Mouse (Mus musculus) megakaryocyte, adult 5-6 weeks (primary cell): ENCODE results near the gene Morn3. TPM values are rescaled to one million over a fixed set of nuclear protein-coding genes. Genes with fewer than 3 reads are reported as not detected.
A peak's percentile ranks its signal among the peaks of the same experiment; 100 is the strongest.

Experiments used
- ATAC-seq: 2 replicates; pipeline ENCODE4 v1.8.0; 2016; ENCODE audit warnings: mild to moderate bottlenecking, inconsistent platforms; ENCODE audit not compliant: poor library complexity, severe bottlenecking
- total RNA-seq, 2 experiments: library from RNA; stranded (forward) in 1 of 2; stranded (reverse) in 1 of 2; fragments of 153-499, 151-499 nt in 1 of 2; fragments of 221-1000, 200-1000 nt in 1 of 2; gene quantifications; 2 replicates each; pipeline versions ENCODE4 v1.2.3 to v1.2.4; 2015 to 2017

The Morn3 gene
- total RNA-seq, 2 experiments from 2014 or later = not detected

DNA sequence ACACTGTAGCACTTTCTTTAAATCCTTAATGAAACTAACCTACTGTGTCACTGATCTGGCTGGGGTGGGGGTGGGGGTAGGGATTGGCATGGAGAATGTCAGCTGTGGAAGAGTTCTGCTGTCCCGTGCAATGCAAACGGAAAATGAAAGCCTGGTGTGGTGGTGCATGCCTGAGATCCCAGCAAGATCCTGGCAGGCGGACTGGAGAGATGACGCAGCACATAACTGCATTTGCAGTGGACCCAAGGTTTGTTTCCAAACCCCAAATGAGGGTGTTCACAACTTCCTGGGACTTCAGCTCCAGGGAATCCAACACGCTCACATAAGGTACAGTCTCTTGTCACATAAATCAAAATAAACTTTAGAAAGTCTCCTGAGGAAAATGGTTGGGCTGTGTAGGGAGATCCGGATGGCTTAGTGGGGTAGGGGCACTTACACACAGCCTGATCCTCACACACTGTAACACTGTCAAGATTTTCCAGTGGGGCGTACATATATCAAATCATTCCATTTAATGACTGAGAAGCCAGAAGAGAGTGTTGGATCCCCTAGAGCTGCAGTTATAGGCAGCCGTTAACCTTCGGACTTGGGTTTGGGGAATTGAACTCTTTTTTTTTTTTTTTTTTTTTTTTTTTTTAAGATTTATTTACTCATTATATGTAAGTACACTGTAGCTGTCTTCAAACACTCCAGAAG lies 14.0 kb upstream of the Morn3 start:
- no peak for ATAC-seq

DNA sequence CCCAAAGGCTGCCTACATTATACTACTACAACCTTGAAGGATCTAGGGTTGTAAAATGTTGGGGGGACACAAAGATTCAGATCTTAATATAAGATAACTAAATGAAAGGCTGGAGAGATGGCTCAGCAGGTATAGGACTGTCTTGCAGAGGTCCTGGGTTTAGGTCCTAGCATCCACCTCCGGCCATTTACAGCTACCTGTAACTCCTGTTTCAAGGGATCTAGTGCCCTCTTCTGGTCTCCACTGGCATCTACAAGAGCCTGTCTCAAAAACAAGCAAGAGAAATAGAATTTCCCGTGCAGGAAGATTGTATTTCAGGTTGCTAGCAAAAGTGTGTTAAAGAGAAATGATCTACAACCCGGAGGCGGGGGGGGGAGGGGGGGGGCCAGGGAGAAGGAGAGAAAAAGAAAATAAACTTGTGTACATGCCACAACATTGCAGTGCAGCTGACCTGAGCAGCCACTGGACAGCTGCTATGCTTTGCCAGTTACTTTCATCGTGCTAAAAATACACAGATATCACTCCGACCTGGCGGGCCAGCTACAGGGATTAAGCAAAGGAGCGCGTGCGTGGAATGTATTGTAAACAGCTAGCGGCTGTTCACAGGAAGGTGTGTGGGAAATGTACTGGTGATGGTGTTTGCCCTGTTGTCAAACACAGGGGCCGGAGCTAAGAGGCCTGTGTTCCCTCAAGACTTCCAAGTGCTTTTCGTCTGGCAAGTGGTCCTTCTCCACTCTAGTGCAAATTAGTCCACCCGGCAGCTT lies 13.1 kb upstream of the Morn3 start:
- ATAC-seq = no peak

GRCm38 (mm10) chr5:123058251-123059102 lies 11.7 kb upstream of the Morn3 start:
- ATAC-seq = no peak

GRCm38 (mm10) chr5:123057366-123058250 lies 10.8 kb upstream of the Morn3 start:
- peak; percentile 96 for ATAC-seq

- no peak for ATAC-seq
These were observed 4.9 kb upstream of the Morn3 start for GRCm38 (mm10) chr5:123051736-123052135.

DNA sequence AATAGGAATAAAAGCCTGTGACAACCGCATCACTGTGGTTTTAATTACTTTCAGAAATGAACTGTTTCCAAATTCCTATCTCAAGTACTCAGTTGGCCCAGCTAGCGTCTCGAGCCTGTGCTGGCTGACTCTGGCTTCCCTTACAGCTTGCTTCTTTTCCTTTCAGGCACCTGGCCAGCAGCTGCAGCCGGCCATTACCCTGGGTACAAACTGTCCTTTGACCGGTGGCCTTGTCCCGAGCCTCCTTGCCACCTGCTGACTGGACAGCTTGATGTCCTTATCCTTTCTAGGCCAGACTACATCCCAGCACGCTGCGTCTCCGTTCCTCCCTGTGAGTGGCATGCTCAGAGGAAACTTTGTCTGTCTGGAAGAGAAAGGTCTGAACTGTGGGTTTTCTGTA lies 4.1 kb upstream of the Morn3 start:
- no peak for ATAC-seq

DNA sequence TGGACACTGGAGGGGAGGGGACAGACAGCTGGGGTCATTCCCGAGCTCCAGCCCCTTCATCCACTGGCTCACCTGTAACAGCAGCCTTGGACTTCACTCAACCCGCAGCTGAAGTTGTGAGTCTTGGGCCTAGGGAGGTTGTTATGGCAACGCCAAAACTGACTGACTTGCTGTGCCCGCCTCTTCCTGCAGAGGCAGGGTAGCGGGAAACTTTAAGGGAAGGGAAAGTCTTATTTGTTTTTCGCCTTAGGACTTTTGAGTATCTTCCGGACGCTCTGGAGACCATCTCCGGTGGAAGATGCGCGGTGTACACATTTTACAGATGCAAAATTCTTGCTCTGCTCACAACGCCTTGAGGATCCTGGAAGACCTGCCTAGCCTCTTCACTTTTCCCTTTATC lies 2.5 kb upstream of the Morn3 start:
- peak; percentile 82 for ATAC-seq

DNA sequence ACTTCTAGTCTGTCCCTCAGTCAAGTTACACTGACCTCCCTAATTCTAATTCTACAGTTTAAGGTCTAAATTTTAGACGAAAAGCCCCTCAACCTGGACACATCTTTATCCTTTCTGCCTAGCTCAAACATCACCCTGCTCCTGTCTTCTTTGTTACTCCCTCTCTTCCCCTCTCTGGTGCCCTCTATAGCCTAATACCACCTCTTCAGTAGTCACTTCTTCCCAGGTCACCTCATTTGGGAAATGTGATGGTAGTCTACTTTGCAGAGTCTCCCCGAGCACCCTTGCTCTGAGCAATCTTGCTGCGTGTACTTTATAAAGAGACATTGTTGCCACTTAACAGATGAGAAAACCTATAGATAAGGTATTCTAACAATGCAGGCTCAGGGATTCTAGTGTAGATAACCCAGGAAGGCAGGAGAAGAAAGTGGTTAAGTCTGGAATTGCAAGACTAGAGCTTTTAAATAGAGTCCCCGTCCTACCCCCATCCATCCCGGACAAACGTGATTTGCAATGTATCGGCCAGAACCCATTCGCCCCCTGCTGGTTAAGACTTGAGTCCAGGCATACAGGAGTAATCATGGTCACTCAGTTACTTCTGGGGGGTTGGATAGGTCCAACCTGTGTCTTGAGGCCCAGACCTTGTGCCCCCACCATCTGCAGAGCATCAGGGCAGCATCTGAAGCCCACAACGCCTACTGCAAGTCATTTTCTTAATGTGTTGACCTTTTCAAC lies 1.1 kb downstream of the Morn3 start:
- ATAC-seq = peak; percentile 72

DNA sequence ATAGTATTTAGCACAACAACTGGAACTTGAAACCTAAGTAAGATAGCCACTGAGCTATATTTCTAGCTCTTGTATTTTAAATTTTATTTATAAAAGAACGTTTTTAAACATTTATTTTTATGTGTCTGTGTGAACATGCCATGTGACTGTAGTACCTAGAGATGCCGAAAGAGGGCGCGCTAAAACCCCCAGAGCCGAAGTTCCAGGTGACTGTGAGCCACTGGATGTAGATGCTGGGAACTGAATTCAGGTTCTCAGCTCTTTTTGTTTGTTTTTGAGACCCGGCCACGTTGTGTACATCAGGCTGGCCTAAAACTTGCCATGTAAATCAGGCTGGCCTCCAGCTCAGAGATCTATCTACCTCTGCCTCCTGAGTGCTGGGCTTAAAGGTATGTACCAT lies 3.0 kb downstream of the Morn3 start:
- no peak for ATAC-seq

- no peak for ATAC-seq
These were observed 6.0 kb downstream of the Morn3 start for GRCm38 (mm10) chr5:123040796-123041195.

DNA sequence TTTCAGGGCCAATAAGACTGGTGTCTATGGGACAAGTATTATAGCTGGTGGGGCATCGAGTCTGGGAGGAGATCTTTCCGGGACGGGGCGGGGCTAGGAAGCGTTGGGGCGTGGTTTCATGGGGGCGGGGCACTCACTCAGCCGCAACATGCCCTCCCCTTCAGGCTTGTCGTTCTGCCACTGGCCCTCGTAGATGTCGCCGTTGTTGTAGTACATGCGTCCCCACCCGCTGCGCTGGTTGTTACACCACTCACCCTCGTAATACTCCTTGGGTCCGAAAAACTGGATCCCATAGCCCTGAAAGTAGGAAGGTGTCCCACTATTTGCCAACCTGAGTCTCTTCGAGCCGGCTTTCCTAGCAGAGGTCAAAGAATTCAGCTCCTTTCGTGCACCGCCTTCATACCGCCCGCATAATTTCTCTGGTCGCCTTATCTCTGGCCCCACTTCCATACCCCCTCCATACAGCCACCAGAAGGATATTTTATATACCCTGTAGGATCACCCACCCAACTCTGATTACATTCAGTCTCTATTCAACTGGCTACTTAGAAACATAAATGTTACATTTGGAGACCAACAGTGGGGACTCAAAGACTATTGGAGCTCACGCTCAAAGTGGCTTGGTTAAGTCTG lies 7.6 kb downstream of the Morn3 start:
- ATAC-seq = peak; percentile 96

DNA sequence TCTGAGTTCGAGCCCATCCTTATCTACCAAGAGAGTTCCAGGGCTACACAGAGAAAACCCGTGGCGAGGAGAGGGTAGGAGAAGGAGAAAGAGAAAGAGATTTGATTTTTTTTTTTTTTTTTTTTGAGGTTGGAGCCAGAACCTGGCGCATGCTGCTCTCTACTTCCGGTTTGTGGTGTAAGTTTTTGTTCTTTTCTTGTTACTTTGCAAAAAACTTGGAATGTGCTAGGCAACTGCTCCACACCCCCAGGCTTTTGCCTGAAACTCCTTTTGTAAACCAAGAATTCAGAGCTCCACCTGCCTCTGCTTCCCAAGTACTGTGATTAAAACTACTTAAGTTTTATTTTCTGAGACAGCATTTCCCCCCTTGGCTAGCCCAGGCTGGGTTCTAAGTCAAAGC lies 8.7 kb downstream of the Morn3 start:
- ATAC-seq = no peak

DNA sequence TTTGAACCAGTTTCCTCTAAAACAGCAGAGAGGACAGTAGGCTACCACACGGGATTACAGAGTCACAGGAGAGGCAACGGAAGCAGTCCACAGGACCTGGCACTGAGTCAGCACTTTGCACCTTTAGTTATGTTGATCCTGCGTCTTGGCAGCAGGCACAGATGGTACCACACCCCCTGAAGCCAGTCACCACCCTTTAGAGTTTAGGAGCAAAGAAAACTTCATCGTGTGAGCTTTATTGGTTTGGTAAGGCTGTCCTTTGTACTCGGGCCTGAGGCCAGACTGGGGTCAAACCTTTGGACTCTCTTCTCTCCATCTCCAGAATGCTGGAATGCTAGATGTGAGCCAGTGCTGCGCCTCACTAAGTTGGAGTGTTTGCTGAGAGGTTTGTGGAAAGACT lies 11.3 kb downstream of the Morn3 start:
- ATAC-seq = 0 out of 2 replicates have a peak, but pooled peaks have one; percentile 7

DNA sequence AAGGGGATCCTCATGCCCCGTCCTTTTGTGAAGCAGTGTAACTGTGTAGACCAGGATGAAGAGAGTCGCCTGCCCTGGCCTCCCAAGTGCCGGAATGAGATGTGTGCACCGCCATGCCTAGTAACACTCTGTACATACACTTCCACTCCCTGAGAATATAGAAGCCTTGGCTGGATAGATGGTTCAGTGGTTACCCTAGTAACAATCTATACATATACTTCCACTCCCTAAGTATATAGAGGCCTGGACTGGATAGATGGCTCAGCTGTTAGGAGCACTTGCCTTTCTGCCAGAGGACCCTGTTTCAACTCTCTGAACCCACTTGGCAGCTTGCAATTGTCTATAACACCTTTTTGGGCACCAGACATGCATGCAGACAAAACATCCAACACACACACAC lies 11.7 kb downstream of the Morn3 start:
- no peak for ATAC-seq

DNA sequence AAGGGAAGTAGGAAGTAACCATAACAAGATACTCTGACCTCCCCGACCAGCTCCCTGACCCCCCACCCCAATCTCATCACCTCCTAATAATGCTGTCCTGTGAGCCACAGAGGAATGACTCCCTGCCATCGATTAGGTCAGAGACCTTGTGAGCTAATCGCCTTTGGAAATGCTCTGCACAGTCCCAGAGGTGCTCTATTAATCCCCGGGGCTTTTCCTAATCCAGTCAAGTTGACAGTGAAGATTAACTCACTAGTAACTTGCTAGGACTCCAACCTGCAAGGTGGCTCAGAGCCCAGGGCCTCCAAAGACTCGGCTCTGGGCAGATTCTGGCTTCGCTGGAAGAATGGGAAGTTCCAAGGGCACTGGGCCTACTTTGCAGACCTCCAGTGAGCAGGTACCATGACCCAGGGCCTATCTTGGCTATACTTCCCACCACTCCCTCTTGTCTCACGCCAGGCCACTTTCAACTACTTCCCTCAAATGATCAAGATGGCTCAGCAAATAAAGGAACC lies 13.1 kb downstream of the Morn3 start:
- no peak for ATAC-seq

DNA sequence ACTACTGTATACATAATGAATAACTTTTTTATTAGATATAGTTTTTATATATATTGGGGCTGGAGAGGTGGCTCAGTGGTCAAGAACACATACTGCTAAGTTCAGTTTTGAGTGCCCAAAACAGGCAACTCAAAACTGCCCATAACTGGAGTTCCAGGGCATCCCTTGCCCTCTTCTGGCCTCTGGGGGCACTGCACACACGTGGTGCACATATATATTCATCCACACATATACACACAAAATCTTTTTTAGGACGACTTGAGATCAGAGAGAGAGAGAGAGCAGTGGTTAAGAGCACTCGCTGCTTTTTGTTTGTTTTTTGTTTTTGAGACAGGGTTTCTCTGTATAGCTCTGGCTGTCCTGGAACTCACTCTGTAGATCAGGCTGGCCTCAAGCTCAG lies 15.5 kb downstream of the Morn3 start:
- ATAC-seq = no peak

DNA sequence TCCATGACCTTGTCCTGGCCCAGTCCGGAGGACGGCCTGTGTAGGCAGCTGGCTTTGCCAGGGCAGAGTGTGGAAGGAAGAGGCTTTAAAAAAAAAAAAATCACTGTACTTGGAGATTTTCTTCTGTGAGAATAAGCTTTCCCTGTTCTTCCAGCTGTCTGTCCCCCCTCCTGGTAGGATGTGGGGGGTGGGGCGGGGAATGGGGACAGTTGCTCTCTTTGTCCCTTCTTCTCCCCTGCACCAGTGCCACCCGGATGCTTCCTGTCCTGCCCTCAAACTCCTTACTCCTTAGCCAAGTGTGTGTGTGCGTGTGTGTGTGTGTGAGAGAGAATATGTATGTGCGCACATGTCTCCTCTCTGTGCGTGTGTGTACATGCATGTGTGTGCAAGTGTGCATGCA lies 17.1 kb downstream of the Morn3 start:
- no peak for ATAC-seq

- peak; percentile 28; the same call in 1 of the 2 replicates for ATAC-seq
These were observed 19.4 kb downstream of the Morn3 start for GRCm38 (mm10) chr5:123027436-123027835.

- no peak for ATAC-seq
These were observed 20.4 kb downstream of the Morn3 start for GRCm38 (mm10) chr5:123026414-123026813.
